Mouse (Mus musculus) limb, embryonic 15.5 days (tissue): Measurements from ENCODE around the gene Rabgef1. TPM values are rescaled to one million over a fixed set of nuclear protein-coding genes. Genes with fewer than 3 reads are reported as not detected.

Source experiments
- ATAC-seq: fragments of 200-750 bp; cut with Nextera tagmentation; 2 replicates; pipeline ENCODE4 v1.8.0; 2017; ENCODE audit warnings: low read depth, moderate TSS enrichment; ENCODE audit not compliant: insufficient number of reproducible peaks, low FRiP score, low TSS enrichment
- H3K27ac ChIP-seq: fragments of 300-500 bp; sonication (generic); 2 replicates; pipeline ENCODE4 v1.5.1; 2015; ENCODE audit warnings: moderate library complexity, mild to moderate bottlenecking, inconsistent platforms
- H3K27me3 ChIP-seq: fragments of 300-500 bp; sonication (generic); 2 replicates; pipeline ENCODE4 v1.6.1; 2015; ENCODE audit warnings: inconsistent platforms
- H3K36me3 ChIP-seq: fragments of 300-500 bp; sonication (generic); 2 replicates; pipeline ENCODE4 v1.6.1; 2015; ENCODE audit warnings: inconsistent platforms
- H3K4me1 ChIP-seq: fragments of 300-500 bp; sonication (generic); 2 replicates; pipeline ENCODE4 v1.6.1; 2015; ENCODE audit warnings: inconsistent platforms
- H3K4me2 ChIP-seq: fragments of 300-500 bp; sonication (generic); 2 replicates; pipeline ENCODE4 v1.6.1; 2015; ENCODE audit warnings: mild to moderate bottlenecking, inconsistent platforms
- H3K4me3 ChIP-seq: fragments of 300-500 bp; sonication (generic); 2 replicates; pipeline ENCODE4 v1.5.1; 2015; ENCODE audit warnings: mild to moderate bottlenecking, inconsistent platforms
- H3K9ac ChIP-seq: fragments of 300-500 bp; sonication (generic); 2 replicates; pipeline ENCODE4 v1.6.1; 2015; ENCODE audit warnings: inconsistent platforms
- H3K9me3 ChIP-seq: fragments of 300-500 bp; sonication (generic); 2 replicates; pipeline ENCODE4 v1.6.1; 2016; ENCODE audit warnings: inconsistent platforms
- WGBS: fragments of 180-500 bp; shearing (Covaris S2); methylation state at CpG from one replicate; pipeline ENCODE4 v1.1.7; 2015; 5-methylcytosine and 5-hydroxymethylcytosine counted together
- polyA plus RNA-seq: library from polyadenylated mRNA; unstranded; fragments of >200 nt; fragmentation: Nextera tagmentation; extraction: Ambion mirVana; gene quantifications from 2 replicates; pipeline ENCODE4 v1.2.1, GENCODE M21; 2015

Rabgef1 gene
- polyA plus RNA-seq, 1 experiment from 2014 or later: 31.8 TPM

- Histone ChIP-seq H3K9ac (no peak overlapping the region), H3K27me3 (no peaks in the 10 kb centered on the region), H3K9me3 (no peaks in the 10 kb centered on the region), H3K36me3 (no peaks in the 10 kb centered on the region), H3K4me1 (peaks cover 18% of the 10 kb centered on the region), H3K27ac (no peak overlapping the region), H3K4me3 (peak overlapping the region; percentile 99), H3K4me2 (peak overlapping the region; percentile 67)
- 51% methylated on average over 2 of the region's 2 CpGs for WGBS
- ATAC-seq: no peak
Measured at GRCm38 (mm10) chr5:130221316-130221715, 49.7 kb downstream of the Rabgef1 start.

DNA sequence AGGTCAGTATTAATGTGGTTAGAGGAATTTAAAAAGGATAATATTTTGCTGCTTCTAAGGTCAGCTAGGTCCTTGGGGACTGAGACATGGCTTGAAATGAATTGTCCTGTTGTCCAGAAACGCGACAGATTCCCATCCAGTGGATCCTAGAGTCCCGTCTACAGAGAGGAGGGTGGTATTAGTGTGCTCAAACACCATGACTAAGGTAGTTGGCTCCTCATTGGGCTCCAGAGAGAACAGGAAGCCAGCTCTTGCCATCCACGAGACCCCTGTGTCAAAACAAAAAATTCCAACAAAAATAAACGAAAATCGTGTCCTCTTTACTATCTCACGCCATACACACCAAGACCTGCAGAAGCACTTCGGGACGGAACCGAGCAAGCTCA lies 50.2 kb downstream of the Rabgef1 start:
- no peak for ATAC-seq

GRCm38 (mm10) chr5:130222146-130223004 lies 50.8 kb downstream of the Rabgef1 start:
- H3K4me1 ChIP-seq: peaks cover 18% of the 10 kb centered on the region

More for the DNA sequence above, 50.2 kb downstream of the Rabgef1 start:
- Histone ChIP-seq H3K27me3 (no peaks in the 10 kb centered on the region), H3K9me3 (no peaks in the 10 kb centered on the region), H3K4me3 (peak overlapping the region; percentile 99), H3K36me3 (no peaks in the 10 kb centered on the region), H3K9ac (peak overlapping the region; percentile 91; the same call in 1 of the 2 replicates), H3K27ac (peak overlapping the region; percentile 83), H3K4me2 (peak overlapping the region; percentile 67), H3K4me1 (peaks cover 18% of the 10 kb centered on the region)
- WGBS: under 1% methylated on average over 10 of the region's 10 CpGs

DNA sequence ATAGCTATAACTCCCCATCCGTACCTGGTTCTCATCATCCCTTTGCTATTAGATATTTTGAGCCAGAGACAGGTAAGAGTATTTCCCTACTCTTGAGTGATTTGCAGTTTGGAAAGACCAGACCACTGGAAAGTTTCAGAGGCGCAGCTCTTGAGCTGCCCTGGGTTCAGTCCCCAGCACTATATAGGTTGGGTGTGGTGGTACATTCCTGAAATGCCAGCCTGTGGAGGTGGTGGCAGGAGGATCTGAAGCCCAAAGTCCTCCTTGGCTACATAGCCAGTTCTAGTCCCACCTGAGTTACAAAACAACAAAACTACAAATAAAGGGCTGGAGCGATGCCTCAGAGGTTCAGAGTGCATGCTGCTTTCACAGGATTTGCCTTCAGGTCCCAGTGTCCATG lies 55.2 kb downstream of the Rabgef1 start:
- Histone ChIP-seq H3K4me3 (no peak overlapping the region), H3K36me3 (peaks cover 25% of the 10 kb centered on the region), H3K27me3 (no peaks in the 10 kb centered on the region), H3K9ac (no peak overlapping the region), H3K4me2 (no peak overlapping the region), H3K9me3 (no peaks in the 10 kb centered on the region), H3K4me1 (peaks cover 14% of the 10 kb centered on the region), H3K27ac (no peak overlapping the region)
- no peak for ATAC-seq
- WGBS: 88% methylated on average over 3 of the region's 3 CpGs

More at GRCm38 (mm10) chr5:130222146-130223004, 50.8 kb downstream of the Rabgef1 start:
- H3K27ac ChIP-seq: peak overlapping the region; percentile 83
- no peaks in the 10 kb centered on the region for H3K27me3 ChIP-seq
- peak; percentile 81 for ATAC-seq
- H3K9me3 ChIP-seq: no peaks in the 10 kb centered on the region
- H3K4me2 ChIP-seq: peak overlapping the region; percentile 67
- H3K9ac ChIP-seq: peak overlapping the region; percentile 91
- peak overlapping the region; percentile 99 for H3K4me3 ChIP-seq
- under 1% methylated on average over 87 of the region's 88 CpGs for WGBS
- no peaks in the 10 kb centered on the region for H3K36me3 ChIP-seq

DNA sequence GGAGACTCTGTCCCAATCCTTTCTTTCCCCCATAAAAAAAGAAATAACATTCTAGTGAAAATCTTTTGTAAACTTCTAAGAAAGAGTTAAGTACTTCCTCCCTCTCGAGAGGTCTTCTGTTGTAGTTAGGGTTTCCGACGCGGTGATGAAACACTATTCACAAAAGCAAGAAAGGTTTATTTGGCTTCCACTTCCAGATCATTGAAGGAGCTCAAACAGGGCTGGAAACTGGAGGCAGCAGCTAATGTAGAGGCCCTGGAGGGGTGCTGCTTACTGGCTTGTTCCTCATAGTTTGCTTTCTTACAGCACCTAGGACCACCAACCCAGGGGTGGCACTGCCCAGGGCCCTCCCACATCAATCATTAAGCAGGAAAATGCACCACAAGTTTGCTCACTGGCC lies 56.5 kb downstream of the Rabgef1 start:
- no peak overlapping the region for H3K4me2 ChIP-seq
- no peak for ATAC-seq
- peaks cover 38% of the 10 kb centered on the region for H3K36me3 ChIP-seq
- no peaks in the 10 kb centered on the region for H3K27me3 ChIP-seq
- H3K4me1 ChIP-seq: peaks cover 13% of the 10 kb centered on the region
- WGBS: 70% methylated on average over 4 of the region's 4 CpGs
- no peaks in the 10 kb centered on the region for H3K9me3 ChIP-seq
- no peak overlapping the region for H3K4me3 ChIP-seq
- H3K9ac ChIP-seq: no peak overlapping the region
- H3K27ac ChIP-seq: no peak overlapping the region

- 91% methylated on average over 8 of the region's 8 CpGs for WGBS
- H3K4me3 ChIP-seq: no peak overlapping the region
- H3K36me3 ChIP-seq: peaks cover 94% of the 10 kb centered on the region
- H3K27me3 ChIP-seq: no peaks in the 10 kb centered on the region
- no peak overlapping the region for H3K9ac ChIP-seq
- no peak overlapping the region for H3K4me2 ChIP-seq
- H3K4me1 ChIP-seq: no peaks in the 10 kb centered on the region
- H3K9me3 ChIP-seq: no peaks in the 10 kb centered on the region
- no peak for ATAC-seq
- H3K27ac ChIP-seq: no peak overlapping the region
Measured at GRCm38 (mm10) chr5:130236302-130236701, 64.7 kb downstream of the Rabgef1 start.

DNA sequence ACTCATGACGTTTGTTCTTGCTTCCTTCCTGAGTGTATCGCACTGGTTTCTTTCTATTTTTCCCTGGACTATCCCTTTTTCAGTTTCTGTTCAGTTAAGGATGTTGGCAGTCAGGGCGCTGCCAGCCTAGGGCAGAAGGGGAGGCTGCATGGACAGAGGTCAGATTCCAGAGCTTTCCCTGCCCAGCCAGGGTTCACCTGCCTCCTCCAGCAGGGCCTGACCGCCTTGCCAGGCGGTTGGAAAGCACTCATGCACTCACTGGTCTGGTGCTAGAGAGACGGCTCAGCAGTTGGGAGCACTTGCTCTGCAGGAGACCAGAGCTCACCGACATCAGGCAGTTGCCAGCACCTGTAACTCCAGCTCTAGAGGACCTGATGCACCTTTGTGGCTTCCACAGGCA lies 67.6 kb downstream of the Rabgef1 start:
- WGBS: 87% methylated on average over 7 of the region's 7 CpGs
- Histone ChIP-seq H3K9ac (no peak overlapping the region), H3K4me1 (no peaks in the 10 kb centered on the region), H3K9me3 (no peaks in the 10 kb centered on the region), H3K4me3 (no peak overlapping the region), H3K27ac (no peak overlapping the region), H3K4me2 (no peak overlapping the region), H3K36me3 (peaks cover 93% of the 10 kb centered on the region), H3K27me3 (no peaks in the 10 kb centered on the region)
- no peak for ATAC-seq

DNA sequence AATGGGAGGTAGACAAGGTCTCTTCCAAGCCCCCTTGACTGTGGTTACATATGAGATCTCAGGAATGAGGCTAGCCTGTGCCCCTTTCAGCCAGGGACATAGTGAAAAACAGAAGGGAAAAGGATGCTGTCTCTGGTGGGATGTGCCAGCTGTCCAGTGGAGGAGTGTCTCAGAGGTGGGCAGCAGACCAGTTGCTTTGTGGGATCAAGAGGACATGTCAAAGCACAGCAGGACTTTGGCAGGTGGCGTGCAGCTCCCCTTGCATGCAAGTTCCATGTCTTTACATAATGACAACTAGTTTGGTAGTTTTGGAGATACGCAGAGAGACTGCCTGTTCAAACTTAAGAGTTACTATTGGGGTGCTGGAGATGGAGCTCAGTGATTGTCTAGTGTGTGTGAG lies 68.3 kb downstream of the Rabgef1 start:
- H3K9me3 ChIP-seq: no peaks in the 10 kb centered on the region
- 95% methylated on average over 2 of the region's 2 CpGs for WGBS
- H3K4me1 ChIP-seq: no peaks in the 10 kb centered on the region
- H3K9ac ChIP-seq: no peak overlapping the region
- H3K36me3 ChIP-seq: peaks cover 93% of the 10 kb centered on the region
- no peak overlapping the region for H3K4me3 ChIP-seq
- no peak overlapping the region for H3K4me2 ChIP-seq
- ATAC-seq: no peak
- H3K27ac ChIP-seq: no peak overlapping the region
- H3K27me3 ChIP-seq: no peaks in the 10 kb centered on the region

- Histone ChIP-seq H3K4me2 (no peak overlapping the region), H3K36me3 (peaks cover 92% of the 10 kb centered on the region), H3K4me3 (no peak overlapping the region), H3K27ac (no peak overlapping the region), H3K9ac (no peak overlapping the region), H3K9me3 (no peaks in the 10 kb centered on the region), H3K4me1 (no peaks in the 10 kb centered on the region), H3K27me3 (no peaks in the 10 kb centered on the region)
- no peak for ATAC-seq
- 93% methylated on average over 12 of the region's 12 CpGs for WGBS
Measured at GRCm38 (mm10) chr5:130241426-130241825, 69.8 kb downstream of the Rabgef1 start.

- Histone ChIP-seq H3K9ac (no peak overlapping the region), H3K27me3 (no peaks in the 10 kb centered on the region), H3K36me3 (peaks cover 96% of the 10 kb centered on the region), H3K4me3 (no peak overlapping the region), H3K4me1 (no peaks in the 10 kb centered on the region), H3K27ac (no peak overlapping the region; the same call in 1 of the 2 replicates), H3K9me3 (no peaks in the 10 kb centered on the region), H3K4me2 (no peak overlapping the region)
- 78% methylated on average over 5 of the region's 5 CpGs for WGBS
- no peak for ATAC-seq
Measured at GRCm38 (mm10) chr5:130247823-130248222, 76.2 kb downstream of the Rabgef1 start.

DNA sequence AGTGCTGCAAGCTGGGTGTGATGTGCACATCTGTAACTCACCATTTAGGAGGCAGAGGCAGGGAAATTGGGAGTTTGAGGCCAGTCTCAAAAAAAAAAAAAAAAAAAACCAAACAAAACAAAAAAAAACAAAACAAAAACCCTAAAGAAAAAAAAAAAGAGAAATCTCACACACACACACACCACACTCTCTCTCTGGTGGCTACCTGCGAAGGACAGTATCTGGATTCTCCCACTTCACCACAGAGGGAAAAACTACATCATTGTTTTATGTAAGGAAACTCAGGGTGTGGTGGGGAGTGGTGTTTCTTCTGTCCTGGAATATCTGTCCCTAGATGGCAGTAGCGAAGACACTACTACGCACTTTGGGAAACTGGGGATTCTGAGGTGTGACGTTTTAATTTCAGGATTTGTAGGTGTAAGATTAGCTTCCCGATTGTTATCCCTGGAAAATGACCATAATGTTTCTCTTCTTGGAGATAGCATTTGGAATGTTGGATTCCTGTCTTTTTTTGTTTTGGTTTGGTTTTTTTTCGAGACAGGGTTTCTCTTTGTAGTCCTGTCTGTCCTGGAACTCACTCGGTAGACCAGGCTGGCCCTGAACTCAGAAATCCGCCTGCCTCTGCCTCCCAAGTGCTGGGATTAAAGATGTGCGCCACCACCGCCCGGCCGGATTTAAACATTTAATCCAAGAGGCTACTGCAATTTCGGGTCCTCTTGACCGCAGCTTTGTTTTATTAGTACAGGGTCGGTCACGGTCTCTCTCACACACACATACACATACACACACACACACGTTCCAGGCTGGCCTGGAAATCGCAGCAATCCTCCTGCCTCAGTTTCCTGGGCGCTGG lies 82.8 kb downstream of the Rabgef1 start:
- Histone ChIP-seq H3K4me2 (peak overlapping the region; percentile 50), H3K27me3 (no peaks in the 10 kb centered on the region), H3K4me1 (peaks cover 22% of the 10 kb centered on the region; the same call in 1 of the 2 replicates), H3K27ac (peak overlapping the region; percentile 83), H3K9ac (peak overlapping the region; percentile 71), H3K4me3 (peak overlapping the region; percentile 69), H3K36me3 (peaks cover 42% of the 10 kb centered on the region), H3K9me3 (no peaks in the 10 kb centered on the region)
- WGBS: 12% methylated on average over 19 of the region's 19 CpGs
- no peak for ATAC-seq
